Mouse (Mus musculus): Measurements from ENCODE around the gene Sema4c.

- TF ChIP-seq CTCF (IDR thresholded peaks at IDR 0.05; ENCODE audit: low read depth, low read length) = no peak
- no peak for TF ChIP-seq GATA2 (IDR thresholded peaks at IDR 0.05; ENCODE audit: borderline replicate concordance, low read depth, low read length)
- no peak for TF ChIP-seq TAL1 (conservative IDR thresholded peaks at IDR 0.05; ENCODE audit: low read depth, low read length)
- TF ChIP-seq POLR2AphosphoS5 (IDR thresholded peaks at IDR 0.05; ENCODE audit: insufficient replicate concordance, low read depth, low read length) = no peak
Observed at GRCm38 (mm10) chr1:36545845-36546600, 12.1 kb downstream of the Sema4c start.

All from G1E (cell line).